In genomic region chr11:68953903-68954302, GRCm38 (mm10) we compare ENCODE assay signal across 9 mouse cellular contexts. TPM values are rescaled to one million over a fixed set of nuclear protein-coding genes. Genes with fewer than 3 reads are reported as not detected.
A peak's percentile ranks its signal among the peaks of the same experiment; 100 is the strongest.
DNase-seq lines count a peak whose midpoint lies in the region; ATAC-seq lines count a peak whose summit lies in the region.
"Had no signal": no experiment of that assay in that cellular context is flagged by ENCODE, and none has a peak within 500 bp of the region (broad histone marks: within the 10 kb centered on the region; RNA-seq: fewer than 3 reads in every experiment).

No protein-coding gene starts in this region.

- H3K9me3 ChIP-seq in forebrain, embryonic 12.5 days, result no peaks in the 10 kb centered on the region
- H3K9me3 ChIP-seq in limb, embryonic 12.5 days, result no peaks in the 10 kb centered on the region
- no peaks in the 10 kb centered on the region for H3K9me3 ChIP-seq in neural tube, embryonic 15.5 days (replicated peaks)

- peak overlapping the region; percentile 36 for H3K4me3 ChIP-seq in forebrain, embryonic 12.5 days (replicated peaks)
- H3K4me3 ChIP-seq in limb, embryonic 12.5 days (replicated peaks), result peak overlapping the region; percentile 38
- no peak overlapping the region; the same call in 1 of the 2 replicates for H3K4me3 ChIP-seq in neural tube, embryonic 15.5 days (replicated peaks)

- H3K27me3 ChIP-seq in forebrain, embryonic 12.5 days, result peaks cover 66% of the 10 kb centered on the region
- peaks cover 71% of the 10 kb centered on the region for H3K27me3 ChIP-seq in limb, embryonic 12.5 days
- peaks cover 48% of the 10 kb centered on the region for H3K27me3 ChIP-seq in neural tube, embryonic 15.5 days (replicated peaks)

- no peak for ATAC-seq in forebrain, embryonic 12.5 days (ENCODE audit: low FRiP score)
- ATAC-seq in limb, embryonic 12.5 days (ENCODE audit: insufficient number of reproducible peaks, insufficient read depth, low FRiP score, low TSS enrichment, low read depth), result no peak
- ATAC-seq in neural tube, embryonic 15.5 days (ENCODE audit: low FRiP score), result no peak
- ATAC-seq: Patski had no signal

- 12% methylated on average over 13 of the region's 13 CpGs for WGBS in forebrain, embryonic 12.5 days
- WGBS in limb, embryonic 12.5 days, result 9% methylated on average over 13 of the region's 13 CpGs
- WGBS in neural tube, embryonic 15.5 days, result 9% methylated on average over 13 of the region's 13 CpGs

- no peak overlapping the region for H3K27ac ChIP-seq in forebrain, embryonic 12.5 days
- no peak overlapping the region for H3K27ac ChIP-seq in limb, embryonic 12.5 days
- no peak overlapping the region for H3K27ac ChIP-seq in neural tube, embryonic 15.5 days (replicated peaks)

- H3K4me2 ChIP-seq in forebrain, embryonic 12.5 days, result peak overlapping the region; percentile 64
- H3K4me2 ChIP-seq in limb, embryonic 12.5 days, result peak overlapping the region; percentile 65
- peak overlapping the region; percentile 58 for H3K4me2 ChIP-seq in neural tube, embryonic 15.5 days

- H3K4me1 ChIP-seq in forebrain, embryonic 12.5 days, result peaks cover 21% of the 10 kb centered on the region
- peaks cover 22% of the 10 kb centered on the region for H3K4me1 ChIP-seq in limb, embryonic 12.5 days (replicated peaks)
- peaks cover 13% of the 10 kb centered on the region for H3K4me1 ChIP-seq in neural tube, embryonic 15.5 days

- H3K9ac ChIP-seq in forebrain, embryonic 12.5 days, result no peak overlapping the region
- H3K9ac ChIP-seq in limb, embryonic 12.5 days (replicated peaks), result 0 out of 2 replicates have a peak overlapping the region, but pooled peaks have one; percentile 23
- H3K9ac ChIP-seq in neural tube, embryonic 15.5 days (replicated peaks), result no peak overlapping the region

- H3K36me3 ChIP-seq in forebrain, embryonic 12.5 days (replicated peaks), result no peaks in the 10 kb centered on the region
- no peaks in the 10 kb centered on the region for H3K36me3 ChIP-seq in limb, embryonic 12.5 days
- H3K36me3 ChIP-seq in neural tube, embryonic 15.5 days, result no peaks in the 10 kb centered on the region

- peak; percentile 14 for DNase-seq in kidney, postnatal 10 days
- DNase-seq in kidney, postnatal 36 days, result no peak
- no peak for DNase-seq in frontal cortex, postnatal 10 days (ENCODE audit: low spot score in 2 of 2)
- DNase-seq in adrenal gland, postnatal 36 days, result no peak

RNA-seq across cellular contexts. Expression of gene Arhgef15, which starts 3.4 kb away (rescaled TPM):
- 5.6 and 6.4 TPM in 2 replicates for polyA plus RNA-seq in forebrain, embryonic 12.5 days (2016; fragmentation: Nextera tagmentation; extraction: Ambion mirVana)
- 6.1 and 7.0 TPM in 2 replicates for polyA plus RNA-seq in limb, embryonic 12.5 days (2016; fragmentation: Nextera tagmentation; extraction: Ambion mirVana)
- polyA plus RNA-seq in neural tube, embryonic 15.5 days (2015; fragmentation: Nextera tagmentation; extraction: Ambion mirVana), result 23.2 and 27.3 TPM in 2 replicates
- total RNA-seq in adrenal gland, postnatal 36 days (2021), result 10 to 100 TPM; 14.8 to 19.9 TPM

RNA-seq across cellular contexts. Expression of gene Slc25a35, which starts 14.0 kb away (rescaled TPM):
- 2.1 and 2.6 TPM in 2 replicates for polyA plus RNA-seq in forebrain, embryonic 12.5 days (2016; fragmentation: Nextera tagmentation; extraction: Ambion mirVana)
- 2.3 and 2.6 TPM in 2 replicates for polyA plus RNA-seq in limb, embryonic 12.5 days (2016; fragmentation: Nextera tagmentation; extraction: Ambion mirVana)
- 1.9 and 2.1 TPM in 2 replicates for polyA plus RNA-seq in neural tube, embryonic 15.5 days (2015; fragmentation: Nextera tagmentation; extraction: Ambion mirVana)
- total RNA-seq in adrenal gland, postnatal 36 days (2021), result 10 to 100 TPM; 28.8 to 36.4 TPM

RNA-seq across cellular contexts. Expression of gene Rangrf, which starts 21.1 kb away (rescaled TPM):
- polyA plus RNA-seq in forebrain, embryonic 12.5 days (2016; fragmentation: Nextera tagmentation; extraction: Ambion mirVana), result 54.1 and 57.8 TPM in 2 replicates
- polyA plus RNA-seq in limb, embryonic 12.5 days (2016; fragmentation: Nextera tagmentation; extraction: Ambion mirVana), result 64.6 and 69.6 TPM in 2 replicates
- polyA plus RNA-seq in neural tube, embryonic 15.5 days (2015; fragmentation: Nextera tagmentation; extraction: Ambion mirVana), result 33.7 and 33.9 TPM in 2 replicates
- total RNA-seq in adrenal gland, postnatal 36 days (2021), result 10 to 100 TPM; 22.5 to 23.3 TPM

RNA-seq across cellular contexts. Expression of gene Odf4, which starts 27.0 kb away (rescaled TPM):
- polyA plus RNA-seq in forebrain, embryonic 12.5 days (2016; fragmentation: Nextera tagmentation; extraction: Ambion mirVana), result 0.18 and 0.54 TPM in 2 replicates
- not detected in 2 replicates for polyA plus RNA-seq in limb, embryonic 12.5 days (2016; fragmentation: Nextera tagmentation; extraction: Ambion mirVana)
- 0.64 and 1.3 TPM in 2 replicates for polyA plus RNA-seq in neural tube, embryonic 15.5 days (2015; fragmentation: Nextera tagmentation; extraction: Ambion mirVana)
- under 1 TPM in 1 of 2 experiments, not detected in 1; 0.46 TPM for total RNA-seq in adrenal gland, postnatal 36 days (2021)
- total RNA-seq: common myeloid progenitor, adult 5-6 weeks had no signal
- polyA plus RNA-seq: Patski had no signal

RNA-seq across cellular contexts. Expression of gene Rpl26, which starts 52.5 kb away (rescaled TPM):
- 781 and 837 TPM in 2 replicates for polyA plus RNA-seq in forebrain, embryonic 12.5 days (2016; fragmentation: Nextera tagmentation; extraction: Ambion mirVana)
- 1,086 and 1,101 TPM in 2 replicates for polyA plus RNA-seq in limb, embryonic 12.5 days (2016; fragmentation: Nextera tagmentation; extraction: Ambion mirVana)
- 597 and 626 TPM in 2 replicates for polyA plus RNA-seq in neural tube, embryonic 15.5 days (2015; fragmentation: Nextera tagmentation; extraction: Ambion mirVana)
- total RNA-seq in adrenal gland, postnatal 36 days (2021), result 1,000 to 10,000 TPM; 1,232 to 1,254 TPM
